Mouse (Mus musculus) hindbrain, embryonic 15.5 days (tissue): ENCODE data around the gene N4bp1. TPM values are rescaled to one million over a fixed set of nuclear protein-coding genes. Genes with fewer than 3 reads are reported as not detected.

Experiments
- ATAC-seq: fragments of 200-750 bp; cut with Nextera tagmentation; 2 replicates; pipeline ENCODE4 v1.8.0; 2017; ENCODE audit warnings: low read depth, moderate number of reproducible peaks, moderate TSS enrichment; ENCODE audit not compliant: low FRiP score
- H3K27ac ChIP-seq: fragments of 300-500 bp; sonication (generic); replicated peaks from 2 replicates; pipeline ENCODE4 v1.5.1; 2015; ENCODE audit warnings: mild to moderate bottlenecking, inconsistent platforms
- H3K27me3 ChIP-seq: fragments of 300-500 bp; sonication (generic); 2 replicates; pipeline ENCODE4 v1.6.1; 2015; ENCODE audit warnings: control low read depth, inconsistent platforms
- H3K36me3 ChIP-seq: fragments of 300-500 bp; sonication (generic); 2 replicates; pipeline ENCODE4 v1.6.1; 2015; ENCODE audit warnings: control low read depth, inconsistent platforms
- H3K4me1 ChIP-seq: fragments of 300-500 bp; sonication (generic); replicated peaks from 2 replicates; pipeline ENCODE4 v1.6.1; 2015; ENCODE audit warnings: control low read depth, inconsistent platforms
- H3K4me2 ChIP-seq: fragments of 300-500 bp; sonication (generic); 2 replicates; pipeline ENCODE4 v1.6.1; 2015; ENCODE audit warnings: moderate library complexity, mild to moderate bottlenecking, inconsistent platforms
- H3K4me3 ChIP-seq: fragments of 300-500 bp; sonication (generic); 2 replicates; pipeline ENCODE4 v1.5.1; 2015; ENCODE audit warnings: mild to moderate bottlenecking, inconsistent platforms
- H3K9ac ChIP-seq: fragments of 300-500 bp; sonication (generic); 2 replicates; pipeline ENCODE4 v1.6.1; 2015; ENCODE audit warnings: inconsistent platforms
- H3K9me3 ChIP-seq: fragments of 300-500 bp; sonication (generic); 2 replicates; pipeline ENCODE4 v1.6.1; 2016; ENCODE audit warnings: control low read depth, inconsistent platforms
- WGBS: fragments of 180-500 bp; shearing (Covaris S2); methylation state at CpG from one replicate; pipeline ENCODE4 v1.1.7; 2015; 5-methylcytosine and 5-hydroxymethylcytosine counted together
- polyA plus RNA-seq: library from polyadenylated mRNA; unstranded; fragments of >200 nt; fragmentation: Nextera tagmentation; extraction: Ambion mirVana; gene quantifications from 2 replicates; pipeline ENCODE4 v1.2.1, GENCODE M21; 2015

N4bp1 gene
- polyA plus RNA-seq: 9.6 and 10.6 TPM in 2 replicates

GRCm38 (mm10) chr8:86884489-86885463, at the start of gene N4bp1:
N4bp1 (minus strand) TSS chr8:86885258.
- H3K4me2 ChIP-seq: peak within 1 kb of the TSS; percentile 91
- peak; percentile 93 for ATAC-seq
- WGBS: under 1% methylated on average over 93 of the region's 119 CpGs

GRCm38 (mm10) chr8:86934841-86935240, 49.8 kb upstream of the N4bp1 start:
- WGBS: 57% methylated on average over 5 of the region's 5 CpGs
- no peaks in the 10 kb centered on the region for H3K4me1 ChIP-seq
- no peak overlapping the region for H3K27ac ChIP-seq
- H3K4me2 ChIP-seq: no peak overlapping the region
- no peaks in the 10 kb centered on the region for H3K36me3 ChIP-seq
- no peak overlapping the region for H3K9ac ChIP-seq
- no peak for ATAC-seq
- H3K9me3 ChIP-seq: no peaks in the 10 kb centered on the region
- no peaks in the 10 kb centered on the region for H3K27me3 ChIP-seq
- H3K4me3 ChIP-seq: no peak overlapping the region

More at GRCm38 (mm10) chr8:86884489-86885463, at the start of gene N4bp1:
- Histone ChIP-seq H3K36me3 (no peaks in the 10 kb centered on the region), H3K9me3 (no peaks in the 10 kb centered on the region), H3K4me3 (peak within 1 kb of the TSS; percentile 84), H3K27me3 (no peaks in the 10 kb centered on the region), H3K9ac (peak within 1 kb of the TSS; percentile 91), H3K4me1 (peaks cover 29% of the 10 kb centered on the region), H3K27ac (peak within 1 kb of the TSS; percentile 95)

DNA sequence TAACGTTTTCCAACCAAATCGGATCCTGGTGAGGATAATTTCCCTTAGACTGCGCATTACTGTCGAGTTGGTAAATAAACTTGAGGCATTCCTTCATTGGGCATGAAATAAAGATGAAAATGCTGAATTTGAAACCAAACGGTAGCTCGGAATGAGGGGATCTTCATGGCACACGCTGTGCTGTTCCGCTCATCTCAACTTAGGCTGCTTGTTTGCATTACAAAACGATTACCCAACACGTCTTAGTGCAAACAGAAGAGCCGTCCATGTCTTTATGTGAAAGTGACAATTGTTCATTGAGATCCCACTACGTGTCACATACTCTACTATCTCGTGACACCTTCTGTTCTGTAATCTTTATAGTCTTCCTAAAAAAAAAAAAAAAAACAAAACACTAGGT, 49.3 kb upstream of the N4bp1 start:
- Histone ChIP-seq H3K27me3 (no peaks in the 10 kb centered on the region), H3K36me3 (no peaks in the 10 kb centered on the region), H3K27ac (no peak overlapping the region), H3K4me1 (no peaks in the 10 kb centered on the region), H3K9ac (no peak overlapping the region), H3K4me3 (no peak overlapping the region), H3K4me2 (no peak overlapping the region), H3K9me3 (no peaks in the 10 kb centered on the region)
- 48% methylated on average over 13 of the region's 13 CpGs for WGBS
- no peak for ATAC-seq

GRCm38 (mm10) chr8:86933898-86934297, 48.8 kb upstream of the N4bp1 start:
- 20% methylated on average over 9 of the region's 9 CpGs for WGBS

DNA sequence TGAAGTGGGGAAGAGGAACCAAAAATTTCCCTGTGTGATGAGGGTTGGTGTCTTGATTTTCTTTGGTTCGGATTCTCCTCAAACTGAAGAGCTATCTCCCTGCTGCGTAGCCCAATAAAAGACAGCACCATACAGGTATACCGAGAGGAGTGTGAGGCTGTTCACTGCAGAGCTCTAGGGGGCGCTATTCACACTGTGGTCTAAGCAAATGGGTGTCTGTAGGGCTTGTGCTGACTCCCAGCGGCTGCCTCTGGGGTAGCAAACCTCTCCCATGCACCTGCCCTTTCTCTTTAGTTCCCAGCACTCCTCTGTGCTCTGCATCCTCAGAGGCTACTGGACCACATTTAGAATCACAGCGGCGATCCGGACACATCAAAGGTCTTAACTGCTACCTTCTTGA, 41.2 kb upstream of the N4bp1 start:
- Histone ChIP-seq H3K4me1 (peaks cover 6% of the 10 kb centered on the region; the same call in 1 of the 2 replicates), H3K4me3 (no peak overlapping the region), H3K27ac (no peak overlapping the region; the same call in 1 of the 2 replicates), H3K27me3 (no peaks in the 10 kb centered on the region), H3K9ac (no peak overlapping the region), H3K36me3 (no peaks in the 10 kb centered on the region), H3K9me3 (no peaks in the 10 kb centered on the region), H3K4me2 (no peak overlapping the region)
- WGBS: 62% methylated on average over 8 of the region's 8 CpGs
- no peak for ATAC-seq

More at GRCm38 (mm10) chr8:86933898-86934297, 48.8 kb upstream of the N4bp1 start:
- Histone ChIP-seq H3K9ac (no peak overlapping the region), H3K27me3 (no peaks in the 10 kb centered on the region), H3K9me3 (no peaks in the 10 kb centered on the region), H3K36me3 (no peaks in the 10 kb centered on the region), H3K4me2 (no peak overlapping the region), H3K4me1 (no peaks in the 10 kb centered on the region), H3K27ac (no peak overlapping the region), H3K4me3 (no peak overlapping the region)
- peak; percentile 65; the same call in 1 of the 2 replicates for ATAC-seq

- no peak for ATAC-seq
- 80% methylated on average over 5 of the region's 5 CpGs for WGBS
Measured at GRCm38 (mm10) chr8:86923219-86923835, 38.3 kb upstream of the N4bp1 start.

DNA sequence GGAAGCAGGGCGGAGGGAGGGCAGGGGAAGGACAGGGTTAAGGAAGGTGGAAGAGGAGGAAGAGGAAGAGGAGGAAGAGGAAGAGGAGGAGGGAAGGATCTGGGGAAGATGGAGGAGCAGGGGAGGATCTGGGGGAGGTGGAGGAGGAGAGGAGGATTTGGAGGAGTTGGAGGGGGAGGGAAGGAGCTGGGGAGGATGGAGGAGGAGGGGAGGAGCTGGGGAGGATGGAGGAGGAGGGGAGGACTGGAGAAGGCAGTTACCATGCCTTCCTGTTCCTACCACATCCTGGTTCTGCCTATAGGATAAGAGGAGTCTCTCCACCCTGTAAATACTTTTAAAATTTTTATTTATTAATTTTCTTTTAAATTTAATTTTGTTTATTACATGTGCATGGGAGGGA, 37.6 kb upstream of the N4bp1 start:
- peaks cover 13% of the 10 kb centered on the region; the same call in 1 of the 2 replicates for H3K4me1 ChIP-seq
- no peak overlapping the region for H3K9ac ChIP-seq
- H3K36me3 ChIP-seq: no peaks in the 10 kb centered on the region
- 71% methylated on average over 1 of the region's 1 CpGs for WGBS
- no peak overlapping the region for H3K4me3 ChIP-seq
- no peak for ATAC-seq
- H3K4me2 ChIP-seq: no peak overlapping the region
- H3K27me3 ChIP-seq: no peaks in the 10 kb centered on the region
- no peaks in the 10 kb centered on the region for H3K9me3 ChIP-seq
- H3K27ac ChIP-seq: no peak overlapping the region

More at GRCm38 (mm10) chr8:86923219-86923835, 38.3 kb upstream of the N4bp1 start:
- Histone ChIP-seq H3K27ac (no peak overlapping the region), H3K4me1 (peaks cover 13% of the 10 kb centered on the region; the same call in 1 of the 2 replicates), H3K9me3 (no peaks in the 10 kb centered on the region), H3K4me2 (no peak overlapping the region), H3K4me3 (no peak overlapping the region), H3K9ac (no peak overlapping the region), H3K27me3 (no peaks in the 10 kb centered on the region), H3K36me3 (no peaks in the 10 kb centered on the region)

DNA sequence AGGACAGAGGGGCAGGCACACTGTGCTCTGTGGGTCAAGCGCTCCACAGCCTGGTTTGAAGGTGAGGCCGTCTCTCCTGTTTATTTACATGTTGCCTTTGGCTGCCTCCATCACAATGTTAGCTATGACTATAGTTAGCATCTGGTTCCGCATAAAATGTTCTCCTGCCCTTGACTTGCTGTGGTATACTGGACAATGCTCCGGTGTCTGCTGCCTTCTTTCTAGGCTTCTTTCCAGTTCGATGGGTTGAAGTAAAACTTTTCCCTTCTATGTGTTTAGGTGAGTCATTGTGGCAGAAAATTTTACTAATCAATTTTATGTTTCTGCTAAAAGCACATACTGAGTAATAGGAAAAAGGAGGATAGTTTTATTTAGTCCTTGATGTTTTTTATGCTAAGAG, 37.1 kb upstream of the N4bp1 start:
- Histone ChIP-seq H3K4me3 (no peak overlapping the region), H3K36me3 (no peaks in the 10 kb centered on the region), H3K27me3 (no peaks in the 10 kb centered on the region), H3K4me1 (peaks cover 9% of the 10 kb centered on the region; the same call in 1 of the 2 replicates), H3K9me3 (no peaks in the 10 kb centered on the region), H3K9ac (no peak overlapping the region), H3K4me2 (no peak overlapping the region), H3K27ac (no peak overlapping the region)
- ATAC-seq: no peak
- 73% methylated on average over 5 of the region's 5 CpGs for WGBS

GRCm38 (mm10) chr8:86920996-86921395, 35.9 kb upstream of the N4bp1 start:
- Histone ChIP-seq H3K36me3 (no peaks in the 10 kb centered on the region), H3K4me2 (no peak overlapping the region), H3K9me3 (no peaks in the 10 kb centered on the region), H3K27ac (no peak overlapping the region), H3K4me1 (0 out of 2 replicates have a peak, but pooled peaks cover 9% of the 10 kb centered on the region), H3K4me3 (no peak overlapping the region), H3K27me3 (no peaks in the 10 kb centered on the region), H3K9ac (no peak overlapping the region)
- ATAC-seq: no peak
- WGBS: 70% methylated on average over 5 of the region's 5 CpGs

DNA sequence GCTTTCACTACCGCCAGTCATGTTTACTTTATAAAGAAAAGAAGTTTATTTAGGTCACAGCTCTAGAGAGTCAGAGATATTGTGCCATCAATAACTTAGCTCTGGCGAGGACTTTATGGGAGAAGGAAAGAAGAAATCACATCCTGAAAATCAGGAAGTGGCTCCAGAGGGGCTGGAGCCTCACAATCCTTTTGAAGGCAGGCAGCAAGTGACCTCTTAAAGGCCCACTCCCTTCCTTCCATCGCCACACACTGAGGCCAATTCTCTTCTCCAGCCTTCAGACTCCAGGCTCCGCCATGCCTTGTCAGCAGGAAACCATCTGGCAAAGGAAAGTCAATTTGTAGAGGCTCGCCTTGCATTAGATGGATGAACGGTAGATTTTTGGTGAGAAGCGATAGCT, 35.4 kb upstream of the N4bp1 start:
- 52% methylated on average over 7 of the region's 7 CpGs for WGBS
- Histone ChIP-seq H3K27me3 (no peaks in the 10 kb centered on the region), H3K4me1 (0 out of 2 replicates have a peak, but pooled peaks cover 9% of the 10 kb centered on the region), H3K9ac (no peak overlapping the region), H3K27ac (no peak overlapping the region), H3K9me3 (no peaks in the 10 kb centered on the region), H3K36me3 (no peaks in the 10 kb centered on the region), H3K4me2 (no peak overlapping the region), H3K4me3 (no peak overlapping the region)
- ATAC-seq: no peak

DNA sequence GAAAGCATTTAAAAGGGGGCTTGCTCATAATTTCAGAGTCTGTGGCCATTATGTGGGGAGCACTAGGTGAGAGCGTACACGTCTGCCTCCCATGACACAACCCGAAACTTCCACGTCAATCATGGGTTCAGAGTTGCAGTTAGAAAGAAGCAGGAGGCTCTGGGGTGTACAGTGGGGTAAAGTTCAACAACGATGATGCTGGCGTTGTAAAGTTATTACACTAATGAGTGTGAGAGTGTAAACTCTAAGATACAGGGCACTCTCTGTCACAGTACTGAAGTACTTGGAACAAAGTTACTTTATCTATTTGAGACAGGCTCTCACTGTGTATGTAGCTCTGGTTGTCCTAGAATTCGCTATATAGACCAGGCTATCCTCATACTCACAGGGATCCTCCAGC, 35.0 kb upstream of the N4bp1 start:
- no peak overlapping the region for H3K4me2 ChIP-seq
- H3K27me3 ChIP-seq: no peaks in the 10 kb centered on the region
- H3K27ac ChIP-seq: no peak overlapping the region
- H3K4me3 ChIP-seq: no peak overlapping the region
- ATAC-seq: no peak
- H3K9me3 ChIP-seq: no peaks in the 10 kb centered on the region
- 0 out of 2 replicates have a peak, but pooled peaks cover 9% of the 10 kb centered on the region for H3K4me1 ChIP-seq
- H3K9ac ChIP-seq: no peak overlapping the region
- H3K36me3 ChIP-seq: no peaks in the 10 kb centered on the region
- WGBS: 87% methylated on average over 7 of the region's 7 CpGs

DNA sequence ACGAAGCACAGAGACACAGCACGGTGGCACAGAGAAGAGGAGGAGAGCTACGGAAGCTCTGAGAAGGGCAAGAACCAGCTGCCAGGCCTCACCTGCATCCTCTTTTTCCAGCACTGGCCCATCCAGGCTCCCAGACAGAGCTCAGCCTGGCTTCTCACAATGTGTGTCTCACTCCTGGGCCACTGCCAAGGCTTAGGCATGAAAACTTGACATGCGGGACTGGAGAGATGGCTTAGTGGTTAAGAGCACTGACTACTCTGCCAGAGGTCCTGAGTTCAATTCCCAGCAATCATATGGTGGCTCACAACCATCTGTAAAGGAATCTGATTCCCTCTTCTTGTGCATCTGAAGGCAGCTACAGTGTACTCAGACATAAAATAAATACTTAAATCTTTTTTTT, 34.2 kb upstream of the N4bp1 start:
- Histone ChIP-seq H3K27ac (no peak overlapping the region), H3K4me1 (0 out of 2 replicates have a peak, but pooled peaks cover 9% of the 10 kb centered on the region), H3K27me3 (no peaks in the 10 kb centered on the region), H3K4me2 (no peak overlapping the region), H3K36me3 (no peaks in the 10 kb centered on the region), H3K9me3 (no peaks in the 10 kb centered on the region), H3K4me3 (no peak overlapping the region), H3K9ac (no peak overlapping the region)
- WGBS: 83% methylated on average over 4 of the region's 4 CpGs
- no peak for ATAC-seq
